Mouse (Mus musculus): ENCODE results near the gene Galns.

DNA sequence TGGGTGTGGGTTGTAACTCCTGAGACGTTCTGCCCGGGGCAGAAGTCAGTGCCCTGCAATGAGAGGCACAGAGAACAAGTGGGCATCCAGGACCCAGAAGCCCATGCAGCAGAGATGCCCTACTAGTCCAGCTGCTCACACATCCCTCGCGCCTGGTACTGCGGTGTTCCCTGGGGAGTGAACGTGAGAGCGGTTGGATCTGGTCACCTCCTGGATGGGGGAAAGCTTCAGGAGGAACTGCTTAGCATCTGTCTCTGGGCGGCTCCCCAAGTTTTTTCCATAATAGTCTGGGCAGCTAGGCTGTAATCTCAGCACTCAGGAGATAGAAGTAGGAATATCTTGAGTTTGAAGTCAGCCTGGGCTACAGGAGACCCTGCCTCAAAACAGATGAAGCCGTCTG is 26.3 kb downstream of the Galns start:
- TF ChIP-seq CTCF (IDR thresholded peaks at IDR 0.05; ENCODE audit: borderline replicate concordance, extremely low read depth, insufficient read depth, insufficient read length): no peak
- no peak for TF ChIP-seq POLR2A (IDR thresholded peaks at IDR 0.05; ENCODE audit: borderline replicate concordance, extremely low read depth, insufficient read depth, insufficient read length, poor library complexity, severe bottlenecking)
